Mouse (Mus musculus) embryonic facial prominence, embryonic 11.5 days (tissue): ENCODE data around the gene Myo6. TPM values are rescaled to one million over a fixed set of nuclear protein-coding genes. Genes with fewer than 3 reads are reported as not detected.

Source experiments
- ATAC-seq: fragments of 200-750 bp; cut with Nextera tagmentation; replicated peaks from 2 replicates; pipeline ENCODE4 v1.8.0; 2017; ENCODE audit warnings: low read depth; ENCODE audit not compliant: insufficient number of reproducible peaks, low FRiP score, low TSS enrichment
- DNase-seq: peaks from one replicate; pipeline ENCODE4 v3.0.0-alpha.2; 2015; ENCODE audit warnings: low spot score
- H3K27ac ChIP-seq: fragments of 300-500 bp; sonication (generic); replicated peaks from 2 replicates; pipeline ENCODE4 v1.5.1; 2014; ENCODE audit warnings: mild to moderate bottlenecking, low read depth, low read length, control low read depth
- H3K27me3 ChIP-seq: fragments of 300-500 bp; sonication (generic); 2 replicates; pipeline ENCODE4 v1.6.1; 2014; ENCODE audit warnings: mild to moderate bottlenecking, low read length, moderate library complexity, mixed read lengths; ENCODE audit not compliant: control insufficient read depth, insufficient read depth
- H3K36me3 ChIP-seq: fragments of 300-500 bp; sonication (generic); replicated peaks from 2 replicates; pipeline ENCODE4 v1.6.1; 2014; ENCODE audit warnings: low read depth, mild to moderate bottlenecking, low read length, moderate library complexity, mixed read lengths; ENCODE audit not compliant: control insufficient read depth, insufficient read depth
- H3K4me1 ChIP-seq: fragments of 300-500 bp; sonication (generic); 2 replicates; pipeline ENCODE4 v1.6.1; 2014; ENCODE audit warnings: low read length, mixed read lengths; ENCODE audit not compliant: control insufficient read depth, insufficient read depth
- H3K4me2 ChIP-seq: fragments of 300-500 bp; sonication (generic); 2 replicates; pipeline ENCODE4 v1.6.1; 2014; ENCODE audit warnings: low read depth, mild to moderate bottlenecking, control low read depth, low read length, moderate library complexity
- H3K4me3 ChIP-seq: fragments of 300-500 bp; sonication (generic); 2 replicates; pipeline ENCODE4 v1.5.1; 2014; ENCODE audit warnings: low read depth, low read length, control low read depth
- H3K9ac ChIP-seq: fragments of 300-500 bp; sonication (generic); replicated peaks from 2 replicates; pipeline ENCODE4 v1.6.1; 2014; ENCODE audit warnings: mild to moderate bottlenecking, control low read depth, low read length
- H3K9me3 ChIP-seq: fragments of 300-500 bp; sonication (generic); replicated peaks from 2 replicates; pipeline ENCODE4 v1.6.1; 2016; ENCODE audit warnings: mild to moderate bottlenecking, low read length, inconsistent platforms, mixed read lengths; ENCODE audit not compliant: control insufficient read depth
- WGBS: fragments of 180-500 bp; shearing (Covaris S2); extraction: QIAGEN DNeasy Blood & Tissue Kit; methylation state at CpG from one replicate; pipeline ENCODE4 v1.1.7; 2014; 5-methylcytosine and 5-hydroxymethylcytosine counted together
- polyA plus RNA-seq: library from polyadenylated mRNA; unstranded; fragments of >200 nt; fragmentation: Nextera tagmentation; extraction: Ambion mirVana; gene quantifications from 2 replicates; pipeline ENCODE4 v1.2.1, GENCODE M21; 2014

Myo6 gene
- polyA plus RNA-seq, 1 experiment from 2014 or later = 12.1 TPM

- Histone ChIP-seq H3K4me3 (no peak overlapping the region), H3K27me3 (no peaks in the 10 kb centered on the region), H3K9ac (no peak overlapping the region), H3K4me1 (no peaks in the 10 kb centered on the region), H3K36me3 (no peaks in the 10 kb centered on the region), H3K9me3 (no peaks in the 10 kb centered on the region), H3K27ac (no peak overlapping the region), H3K4me2 (no peak overlapping the region)
- 78% methylated on average over 4 of the region's 4 CpGs for WGBS
- no peak for DNase-seq
- no peak for ATAC-seq
These were observed 131.3 kb downstream of the Myo6 start for GRCm38 (mm10) chr9:80296086-80296485.

- no peaks in the 10 kb centered on the region for H3K4me1 ChIP-seq
- no peak overlapping the region for H3K4me2 ChIP-seq
- ATAC-seq (no peak), DNase-seq (no peak)
- H3K9me3 ChIP-seq = no peaks in the 10 kb centered on the region
- no peak overlapping the region for H3K9ac ChIP-seq
- H3K27ac ChIP-seq = no peak overlapping the region
- no peaks in the 10 kb centered on the region for H3K27me3 ChIP-seq
- no peaks in the 10 kb centered on the region for H3K36me3 ChIP-seq
- H3K4me3 ChIP-seq = no peak overlapping the region
- 90% methylated on average over 9 of the region's 9 CpGs for WGBS
These were observed 134.2 kb downstream of the Myo6 start for GRCm38 (mm10) chr9:80299031-80299430.

GRCm38 (mm10) chr9:80303518-80303917, 138.7 kb downstream of the Myo6 start:
- H3K27me3 ChIP-seq = no peaks in the 10 kb centered on the region
- DNase-seq (peak; percentile 32), ATAC-seq (no peak)
- H3K9ac ChIP-seq = no peak overlapping the region
- no peak overlapping the region for H3K4me3 ChIP-seq
- H3K9me3 ChIP-seq = no peaks in the 10 kb centered on the region
- H3K27ac ChIP-seq = no peak overlapping the region
- no peak overlapping the region for H3K4me2 ChIP-seq
- no peaks in the 10 kb centered on the region for H3K4me1 ChIP-seq
- 79% methylated on average over 4 of the region's 4 CpGs for WGBS
- H3K36me3 ChIP-seq = no peaks in the 10 kb centered on the region

GRCm38 (mm10) chr9:80306390-80306789, 141.6 kb downstream of the Myo6 start:
- H3K27ac ChIP-seq = no peak overlapping the region

GRCm38 (mm10) chr9:80306853-80307252, 142.0 kb downstream of the Myo6 start:
- ATAC-seq (no peak), DNase-seq (no peak)
- H3K9me3 ChIP-seq = no peaks in the 10 kb centered on the region
- H3K9ac ChIP-seq = no peak overlapping the region
- no peaks in the 10 kb centered on the region for H3K27me3 ChIP-seq
- WGBS = 46% methylated on average over 11 of the region's 11 CpGs
- H3K27ac ChIP-seq = no peak overlapping the region
- no peak overlapping the region for H3K4me2 ChIP-seq
- H3K4me3 ChIP-seq = no peak overlapping the region
- no peaks in the 10 kb centered on the region for H3K4me1 ChIP-seq
- no peaks in the 10 kb centered on the region for H3K36me3 ChIP-seq

More at GRCm38 (mm10) chr9:80306390-80306789, 141.6 kb downstream of the Myo6 start:
- WGBS = 84% methylated on average over 4 of the region's 4 CpGs
- ATAC-seq (no peak), DNase-seq (no peak)
- Histone ChIP-seq H3K4me1 (no peaks in the 10 kb centered on the region), H3K27me3 (no peaks in the 10 kb centered on the region), H3K4me2 (no peak overlapping the region), H3K9me3 (no peaks in the 10 kb centered on the region), H3K9ac (no peak overlapping the region), H3K36me3 (no peaks in the 10 kb centered on the region), H3K4me3 (no peak overlapping the region)

GRCm38 (mm10) chr9:80307629-80308028, 142.8 kb downstream of the Myo6 start:
- Histone ChIP-seq H3K27ac (no peak overlapping the region), H3K27me3 (no peaks in the 10 kb centered on the region), H3K9ac (no peak overlapping the region), H3K4me2 (no peak overlapping the region), H3K4me3 (no peak overlapping the region), H3K4me1 (no peaks in the 10 kb centered on the region), H3K36me3 (no peaks in the 10 kb centered on the region), H3K9me3 (no peaks in the 10 kb centered on the region)
- DNase-seq = no peak
- ATAC-seq = no peak
- WGBS = 86% methylated on average over 13 of the region's 13 CpGs

- WGBS = 80% methylated on average over 5 of the region's 5 CpGs
- Histone ChIP-seq H3K9me3 (no peaks in the 10 kb centered on the region), H3K9ac (no peak overlapping the region), H3K4me1 (no peaks in the 10 kb centered on the region), H3K4me2 (no peak overlapping the region), H3K4me3 (no peak overlapping the region), H3K36me3 (no peaks in the 10 kb centered on the region), H3K27me3 (no peaks in the 10 kb centered on the region), H3K27ac (no peak overlapping the region)
- DNase-seq (no peak), ATAC-seq (no peak)
These were observed 148.8 kb downstream of the Myo6 start for GRCm38 (mm10) chr9:80313610-80314009.

- Histone ChIP-seq H3K9me3 (no peaks in the 10 kb centered on the region), H3K4me2 (no peak overlapping the region), H3K9ac (no peak overlapping the region), H3K27ac (no peak overlapping the region), H3K36me3 (no peaks in the 10 kb centered on the region), H3K4me3 (no peak overlapping the region), H3K4me1 (no peaks in the 10 kb centered on the region), H3K27me3 (no peaks in the 10 kb centered on the region)
- DNase-seq = no peak
- WGBS = 94% methylated on average over 6 of the region's 6 CpGs
- ATAC-seq = no peak
These were observed 151.1 kb downstream of the Myo6 start for GRCm38 (mm10) chr9:80315922-80316321.
